Mouse (Mus musculus): ENCODE results near the gene Mapk8. TPM values are rescaled to one million over a fixed set of nuclear protein-coding genes. Genes with fewer than 3 reads are reported as not detected.

The Mapk8 gene
- polyA plus RNA-seq, 2 experiments = 2.9 to 9.1 TPM

GRCm38 (mm10) chr14:33424124-33424523 is 22.8 kb downstream of the Mapk8 start:
- Histone ChIP-seq H3K4me3 (ENCODE audit: insufficient read depth in 1 of 2, low read depth in 2 of 2, low read length in 2 of 2) (no peak overlapping the region), H3K9ac (replicated peaks) (no peak overlapping the region), H3K27ac (no peak overlapping the region), H3K36me3 (replicated peaks; ENCODE audit: control insufficient read depth, insufficient read depth, low read depth) (no peaks in the 10 kb centered on the region), H3K4me1 (replicated peaks; ENCODE audit: control insufficient read depth in 2 of 2, insufficient read depth in 2 of 2, low read length in 1 of 2) (no peaks in the 10 kb centered on the region), H3K9me3 (ENCODE audit: control insufficient read depth, low read length) (no peaks in the 10 kb centered on the region), H3K27me3 (ENCODE audit: control insufficient read depth, insufficient read depth, low read length) (no peaks in the 10 kb centered on the region), H3K4me2 (ENCODE audit: low read depth) (no peak overlapping the region)
- TF ChIP-seq CTCF (IDR thresholded peaks at IDR 0.05; ENCODE audit: low read depth) (no peak), EP300 (IDR thresholded peaks at IDR 0.05; ENCODE audit: low read depth) (no peak)
- no peak for ATAC-seq (ENCODE audit: insufficient read depth)
- DNase-seq (ENCODE audit: low read depth in 3 of 3, low spot score in 3 of 3) = no peak

- H3K27me3 ChIP-seq (ENCODE audit: control insufficient read depth, insufficient read depth, low read length) = no peaks in the 10 kb centered on the region
- no peak overlapping the region for H3K4me2 ChIP-seq (ENCODE audit: low read depth)
- 32% methylated on average over 1 of the region's 1 CpGs for WGBS (ENCODE audit: insufficient replicate concordance)
- TF ChIP-seq CTCF (IDR thresholded peaks at IDR 0.05; ENCODE audit: low read depth) (no peak), EP300 (IDR thresholded peaks at IDR 0.05; ENCODE audit: low read depth) (no peak)
- ATAC-seq (ENCODE audit: insufficient read depth) (no peak), DNase-seq (ENCODE audit: low read depth in 3 of 3, low spot score in 3 of 3) (no peak)
- H3K9ac ChIP-seq (replicated peaks) = no peak overlapping the region
- no peaks in the 10 kb centered on the region for H3K36me3 ChIP-seq (replicated peaks; ENCODE audit: control insufficient read depth, insufficient read depth, low read depth)
- H3K27ac ChIP-seq = no peak overlapping the region
- H3K4me3 ChIP-seq (ENCODE audit: insufficient read depth in 1 of 2, low read depth in 2 of 2, low read length in 2 of 2) = no peak overlapping the region
- no peaks in the 10 kb centered on the region for H3K4me1 ChIP-seq (replicated peaks; ENCODE audit: control insufficient read depth in 2 of 2, insufficient read depth in 2 of 2, low read length in 1 of 2)
- H3K9me3 ChIP-seq (ENCODE audit: control insufficient read depth, low read length) = no peaks in the 10 kb centered on the region
Observed at GRCm38 (mm10) chr14:33423003-33423402, 24.0 kb downstream of the Mapk8 start.

- Histone ChIP-seq H3K36me3 (replicated peaks; ENCODE audit: control insufficient read depth, insufficient read depth, low read depth) (no peaks in the 10 kb centered on the region), H3K27me3 (ENCODE audit: control insufficient read depth, insufficient read depth, low read length) (no peaks in the 10 kb centered on the region), H3K9ac (replicated peaks) (no peak overlapping the region), H3K4me2 (ENCODE audit: low read depth) (no peak overlapping the region), H3K9me3 (ENCODE audit: control insufficient read depth, low read length) (no peaks in the 10 kb centered on the region), H3K4me3 (ENCODE audit: insufficient read depth in 1 of 2, low read depth in 2 of 2, low read length in 2 of 2) (no peak overlapping the region), H3K4me1 (replicated peaks; ENCODE audit: control insufficient read depth in 2 of 2, insufficient read depth in 2 of 2, low read length in 1 of 2) (no peaks in the 10 kb centered on the region), H3K27ac (no peak overlapping the region)
- TF ChIP-seq EP300 (IDR thresholded peaks at IDR 0.05; ENCODE audit: low read depth) (no peak), CTCF (IDR thresholded peaks at IDR 0.05; ENCODE audit: low read depth) (no peak)
- no peak for ATAC-seq (ENCODE audit: insufficient read depth)
- no peak for DNase-seq (ENCODE audit: low read depth in 3 of 3, low spot score in 3 of 3)
- WGBS (ENCODE audit: insufficient replicate concordance) = 62% methylated on average over 3 of the region's 3 CpGs
Observed at GRCm38 (mm10) chr14:33418311-33418909, 28.5 kb downstream of the Mapk8 start.

- Histone ChIP-seq H3K9ac (replicated peaks) (no peak overlapping the region), H3K36me3 (replicated peaks; ENCODE audit: control insufficient read depth, insufficient read depth, low read depth) (no peaks in the 10 kb centered on the region), H3K27ac (no peak overlapping the region), H3K27me3 (ENCODE audit: control insufficient read depth, insufficient read depth, low read length) (no peaks in the 10 kb centered on the region), H3K9me3 (ENCODE audit: control insufficient read depth, low read length) (no peaks in the 10 kb centered on the region), H3K4me1 (replicated peaks; ENCODE audit: control insufficient read depth in 2 of 2, insufficient read depth in 2 of 2, low read length in 1 of 2) (no peaks in the 10 kb centered on the region), H3K4me3 (ENCODE audit: insufficient read depth in 1 of 2, low read depth in 2 of 2, low read length in 2 of 2) (no peak overlapping the region), H3K4me2 (ENCODE audit: low read depth) (no peak overlapping the region)
- WGBS (ENCODE audit: insufficient replicate concordance) = 70% methylated on average over 1 of the region's 1 CpGs
- no peak for ATAC-seq (ENCODE audit: insufficient read depth)
- TF ChIP-seq EP300 (IDR thresholded peaks at IDR 0.05; ENCODE audit: low read depth) (no peak), CTCF (IDR thresholded peaks at IDR 0.05; ENCODE audit: low read depth) (no peak)
- DNase-seq (ENCODE audit: low read depth in 3 of 3, low spot score in 3 of 3) = no peak
Observed at GRCm38 (mm10) chr14:33415746-33416145, 31.2 kb downstream of the Mapk8 start.

- Histone ChIP-seq H3K9me3 (ENCODE audit: control insufficient read depth, low read length) (no peaks in the 10 kb centered on the region), H3K4me3 (ENCODE audit: insufficient read depth in 1 of 2, low read depth in 2 of 2, low read length in 2 of 2) (no peak overlapping the region), H3K4me2 (ENCODE audit: low read depth) (no peak overlapping the region), H3K36me3 (replicated peaks; ENCODE audit: control insufficient read depth, insufficient read depth, low read depth) (no peaks in the 10 kb centered on the region; the same call in 1 of the 2 replicates), H3K27me3 (ENCODE audit: control insufficient read depth, insufficient read depth, low read length) (no peaks in the 10 kb centered on the region), H3K4me1 (replicated peaks; ENCODE audit: control insufficient read depth in 2 of 2, insufficient read depth in 2 of 2, low read length in 1 of 2) (no peaks in the 10 kb centered on the region), H3K9ac (replicated peaks) (no peak overlapping the region), H3K27ac (no peak overlapping the region)
- ATAC-seq (ENCODE audit: insufficient read depth) = no peak
- TF ChIP-seq EP300 (IDR thresholded peaks at IDR 0.05; ENCODE audit: low read depth) (no peak), CTCF (IDR thresholded peaks at IDR 0.05; ENCODE audit: low read depth) (peak; percentile 43)
- no peak for DNase-seq (ENCODE audit: low read depth in 3 of 3, low spot score in 3 of 3)
- 66% methylated on average over 1 of the region's 1 CpGs for WGBS (ENCODE audit: insufficient replicate concordance)
Observed at GRCm38 (mm10) chr14:33402331-33402730, 44.6 kb downstream of the Mapk8 start.

Data from liver, embryonic 14.5 days (tissue).